Mouse (Mus musculus): ENCODE measurements around the gene C1ql2. TPM values are rescaled to one million over a fixed set of nuclear protein-coding genes. Genes with fewer than 3 reads are reported as not detected.

The C1ql2 gene
- total and polyA plus RNA-seq, 3 experiments = not detected

DNA sequence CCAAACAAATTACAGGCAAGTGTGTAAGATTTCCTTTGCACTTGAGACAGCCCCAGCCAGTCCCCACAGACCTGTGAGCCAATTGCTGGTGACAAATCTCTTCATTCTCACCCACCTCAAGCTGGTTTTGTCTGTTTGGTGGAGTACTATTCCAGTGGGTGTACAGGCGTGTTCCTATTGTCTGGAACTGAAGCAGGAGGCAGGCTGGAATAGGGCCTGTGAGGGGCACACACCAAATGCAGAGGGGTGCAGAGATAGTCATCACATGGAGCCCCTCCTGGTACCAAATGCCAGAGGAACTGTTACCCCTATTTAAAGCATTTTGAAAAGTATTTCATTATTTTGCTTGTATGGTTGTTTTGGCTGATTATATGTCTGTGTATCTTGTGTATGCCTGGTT, 12.2 kb upstream of the C1ql2 start:
- Histone ChIP-seq H3K27me3 (ENCODE audit: control insufficient read depth in 1 of 2, insufficient read depth in 2 of 2, low read length in 2 of 2) (no peaks in the 10 kb centered on the region), H3K36me3 (ENCODE audit: control insufficient read depth in 1 of 2, insufficient read depth in 2 of 2, low read length in 2 of 2) (no peaks in the 10 kb centered on the region), H3K4me3 (ENCODE audit: control insufficient read depth in 1 of 2, insufficient read depth in 1 of 2, low read depth in 2 of 2, low read length in 2 of 2) (no peak overlapping the region), H3K79me2 (ENCODE audit: control insufficient read depth, insufficient read depth, low read length, poor library complexity) (no peaks in the 10 kb centered on the region), H3K4me1 (ENCODE audit: control insufficient read depth in 1 of 2, insufficient read depth in 2 of 2, low read length in 2 of 2) (no peaks in the 10 kb centered on the region), H3K27ac (ENCODE audit: control insufficient read depth, low read depth, low read length) (no peak overlapping the region), H3K9me3 (replicated peaks; ENCODE audit: insufficient read depth, low read length) (no peaks in the 10 kb centered on the region), H3K9ac (ENCODE audit: control insufficient read depth, low read depth, low read length, poor library complexity, severe bottlenecking) (no peak overlapping the region)
- DNase-seq (ENCODE audit: low read depth, low spot score) = no peak
- no peak for TF ChIP-seq ELF1 (IDR thresholded peaks at IDR 0.05; ENCODE audit: low read depth, low read length)
- TF ChIP-seq EP300 (IDR thresholded peaks at IDR 0.05; ENCODE audit: low read depth in 1 of 2, low read length in 2 of 2) = no peak
- no peak for TF ChIP-seq RAD21 (IDR thresholded peaks at IDR 0.05; ENCODE audit: low read depth, low read length)
- TF ChIP-seq MAX (IDR thresholded peaks at IDR 0.05; ENCODE audit: low read length) = no peak
- TF ChIP-seq GABPA (IDR thresholded peaks at IDR 0.05; ENCODE audit: low read depth, low read length) = no peak
- no peak for TF ChIP-seq ZMIZ1 (IDR thresholded peaks at IDR 0.05; ENCODE audit: low read depth, low read length)
- no peak for TF ChIP-seq TCF12 (IDR thresholded peaks at IDR 0.05; ENCODE audit: low read depth, low read length)
- TF ChIP-seq HCFC1 (IDR thresholded peaks at IDR 0.05; ENCODE audit: low read depth, low read length) = no peak

DNA sequence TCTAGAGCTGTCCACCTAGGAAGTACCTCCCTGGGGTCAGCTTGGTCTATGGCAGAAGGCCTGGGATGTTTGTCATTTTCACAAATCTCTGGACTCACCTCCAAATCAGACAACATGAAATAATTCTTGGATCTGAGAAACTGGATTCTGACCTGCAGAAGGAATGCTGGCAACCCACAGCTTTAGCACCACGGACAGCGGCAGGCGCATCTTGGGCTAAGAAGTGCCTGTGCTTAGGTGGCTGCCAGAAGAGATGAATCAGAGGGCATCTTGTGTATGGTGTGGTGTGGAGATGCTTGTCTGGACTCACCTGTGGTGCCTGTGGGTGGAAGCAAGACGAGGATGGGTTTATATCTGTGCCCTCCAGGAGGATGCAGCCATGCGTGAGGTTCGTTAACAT, 8.5 kb upstream of the C1ql2 start:
- Histone ChIP-seq H3K9ac (ENCODE audit: control insufficient read depth, low read depth, low read length, poor library complexity, severe bottlenecking) (no peak overlapping the region), H3K27me3 (ENCODE audit: control insufficient read depth in 1 of 2, insufficient read depth in 2 of 2, low read length in 2 of 2) (no peaks in the 10 kb centered on the region), H3K9me3 (replicated peaks; ENCODE audit: insufficient read depth, low read length) (no peaks in the 10 kb centered on the region), H3K4me3 (ENCODE audit: control insufficient read depth in 1 of 2, insufficient read depth in 1 of 2, low read depth in 2 of 2, low read length in 2 of 2) (no peak overlapping the region), H3K4me1 (ENCODE audit: control insufficient read depth in 1 of 2, insufficient read depth in 2 of 2, low read length in 2 of 2) (no peaks in the 10 kb centered on the region), H3K36me3 (ENCODE audit: control insufficient read depth in 1 of 2, insufficient read depth in 2 of 2, low read length in 2 of 2) (no peaks in the 10 kb centered on the region), H3K27ac (ENCODE audit: control insufficient read depth, low read depth, low read length) (no peak overlapping the region), H3K79me2 (ENCODE audit: control insufficient read depth, insufficient read depth, low read length, poor library complexity) (no peaks in the 10 kb centered on the region)
- no peak for TF ChIP-seq EP300 (IDR thresholded peaks at IDR 0.05; ENCODE audit: low read depth in 1 of 2, low read length in 2 of 2)
- peak; percentile 51 for DNase-seq (ENCODE audit: low read depth, low spot score)

DNA sequence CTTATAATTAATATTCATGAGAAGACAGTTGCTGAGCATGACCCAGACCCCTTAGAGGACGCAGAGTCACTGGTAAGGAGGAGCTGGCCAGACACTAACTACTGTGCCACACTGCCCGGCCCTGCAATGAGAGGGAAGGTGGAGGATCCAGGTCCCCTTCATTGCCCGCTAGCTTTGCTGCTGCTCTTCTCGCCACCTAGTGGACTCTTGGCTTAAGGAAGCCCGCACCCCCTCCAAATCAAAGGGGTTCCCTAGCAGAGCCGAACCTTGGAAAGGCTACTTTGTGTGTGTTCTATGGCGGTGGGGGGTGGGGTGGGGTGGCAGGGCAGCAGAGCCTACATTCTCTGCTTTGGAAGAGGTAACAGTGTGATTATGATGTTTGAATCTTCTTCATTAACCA, 2.4 kb upstream of the C1ql2 start:
- TF ChIP-seq KAT2A (conservative IDR thresholded peaks at IDR 0.05; ENCODE audit: low read depth, low read length) (no peak), CTCF (IDR thresholded peaks at IDR 0.05 in 2 of 3, conservative IDR thresholded peaks at IDR 0.05 in 1 of 3; ENCODE audit: control insufficient read depth in 1 of 3, insufficient read depth in 1 of 3, low read depth in 2 of 3, low read length in 3 of 3, poor library complexity in 1 of 3, severe bottlenecking in 1 of 3) (peak in 1 of 3 experiments; percentile 10; a peak in 1 of 6 replicates), MYC (IDR thresholded peaks at IDR 0.05; ENCODE audit: low read depth, low read length) (no peak), SMC3 (IDR thresholded peaks at IDR 0.05; ENCODE audit: low read depth, low read length) (no peak)
- Histone ChIP-seq H3K9ac (ENCODE audit: control insufficient read depth, low read depth, low read length, poor library complexity, severe bottlenecking) (no peak overlapping the region), H3K27ac (ENCODE audit: control insufficient read depth, low read depth, low read length) (no peak overlapping the region), H3K79me2 (ENCODE audit: control insufficient read depth, insufficient read depth, low read length, poor library complexity) (no peaks in the 10 kb centered on the region), H3K4me1 (ENCODE audit: control insufficient read depth in 1 of 2, insufficient read depth in 2 of 2, low read length in 2 of 2) (no peaks in the 10 kb centered on the region), H3K4me3 (ENCODE audit: control insufficient read depth in 1 of 2, insufficient read depth in 1 of 2, low read depth in 2 of 2, low read length in 2 of 2) (no peak overlapping the region), H3K9me3 (replicated peaks; ENCODE audit: insufficient read depth, low read length) (no peaks in the 10 kb centered on the region), H3K36me3 (ENCODE audit: control insufficient read depth in 1 of 2, insufficient read depth in 2 of 2, low read length in 2 of 2) (no peaks in the 10 kb centered on the region), H3K27me3 (ENCODE audit: control insufficient read depth in 1 of 2, insufficient read depth in 2 of 2, low read length in 2 of 2) (no peaks in the 10 kb centered on the region)
- DNase-seq (ENCODE audit: low read depth, low spot score) = peak; percentile 3
